Mouse (Mus musculus): Measurements from ENCODE around the gene Gm2663. TPM values are rescaled to one million over a fixed set of nuclear protein-coding genes. Genes with fewer than 3 reads are reported as not detected.

Gene Gm2663
- total and polyA plus RNA-seq, 3 experiments: not detected

DNA sequence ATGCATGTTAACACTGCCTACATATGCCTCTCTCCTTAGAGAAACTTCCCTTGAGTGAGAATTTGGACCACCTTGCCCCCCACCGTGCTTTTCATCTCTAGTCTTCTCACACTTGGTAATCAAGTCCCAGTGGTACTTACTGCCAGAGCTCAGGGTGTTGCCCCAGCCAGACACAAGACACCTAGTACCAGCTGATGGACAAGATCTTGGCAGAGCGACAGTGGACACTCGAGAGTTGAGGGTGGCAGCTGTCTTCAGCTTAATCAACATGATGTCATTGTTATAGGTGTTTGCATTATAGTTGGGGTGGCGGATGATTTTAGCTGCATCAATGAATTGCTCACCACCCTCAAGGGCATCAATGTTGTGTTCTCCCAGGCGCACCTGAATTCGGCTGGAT lies 33.5 kb upstream of the Gm2663 start:
- in situ Hi-C loops (cut with MboI; ENCODE audit: low pct_ligation_motif_present, low pct_unique_long_range_greater_than_20kb, low sequenced_read_pairs): no loop called here
- Histone ChIP-seq H3K79me2 (replicated peaks; ENCODE audit: control insufficient read depth, extremely low read depth, insufficient read depth, poor library complexity, severe bottlenecking) (no peaks in the 10 kb centered on the region), H3K4me3 (replicated peaks in 1 of 3; ENCODE audit: low read depth in 2 of 3, low read length in 2 of 3, poor library complexity in 1 of 3) (no peak overlapping the region), H3K36me3 (replicated peaks in 1 of 2; ENCODE audit: control insufficient read depth in 1 of 2, insufficient read depth in 1 of 2, low read length in 1 of 2) (no peaks in the 10 kb centered on the region), H3K27me3 (replicated peaks) (no peaks in the 10 kb centered on the region), H3K4me1 (ENCODE audit: control insufficient read depth in 1 of 2, insufficient read depth in 2 of 2) (no peaks in the 10 kb centered on the region), H3K9me3 (replicated peaks; ENCODE audit: low read length) (no peaks in the 10 kb centered on the region), H3K9ac (ENCODE audit: insufficient read depth, low read depth) (no peak overlapping the region), H3K27ac (ENCODE audit: insufficient read depth, low read depth) (no peak overlapping the region), H3K4me2 (ENCODE audit: insufficient read depth, low read depth, poor library complexity, severe bottlenecking) (no peak overlapping the region)
- TF ChIP-seq SMC3 (IDR thresholded peaks at IDR 0.05; ENCODE audit: low read depth, low read length): no peak
- TF ChIP-seq E2F4 (IDR thresholded peaks at IDR 0.05; ENCODE audit: insufficient replicate concordance, low read depth, low read length): no peak
- no peak for TF ChIP-seq ZC3H11A (IDR thresholded peaks at IDR 0.05; ENCODE audit: low read depth, low read length)
- TF ChIP-seq MAZ (IDR thresholded peaks at IDR 0.05; ENCODE audit: low read depth, low read length): no peak
- DNase-seq (ENCODE audit: extremely low read depth): no peak
- dilution Hi-C loops (cut with MboI; ENCODE audit: extremely low pct_ligation_motif_present, extremely low pct_unique_long_range_greater_than_20kb, low sequenced_read_pairs): no loop called here

DNA sequence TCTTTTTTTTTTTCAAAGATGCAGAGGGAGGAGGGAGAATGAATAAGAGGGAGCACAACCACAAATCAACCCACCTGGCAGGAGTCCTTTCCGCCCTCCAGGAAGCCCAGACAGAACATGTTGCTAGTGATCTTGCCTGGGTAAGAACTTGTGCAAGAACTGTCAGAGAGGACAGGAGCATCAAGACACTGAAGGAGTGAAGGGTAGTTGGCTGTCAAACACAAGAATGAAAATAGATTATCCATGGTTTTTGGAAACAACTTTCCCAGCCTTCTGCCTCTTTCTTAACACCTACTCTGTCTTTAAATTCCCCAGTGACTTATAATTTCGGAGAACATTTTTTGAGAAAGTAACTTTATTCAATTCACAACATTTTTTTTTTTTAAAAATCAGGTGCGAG lies 33.0 kb upstream of the Gm2663 start:
- in situ Hi-C loops (cut with MboI; ENCODE audit: low pct_ligation_motif_present, low pct_unique_long_range_greater_than_20kb, low sequenced_read_pairs): no loop called here
- Histone ChIP-seq H3K79me2 (replicated peaks; ENCODE audit: control insufficient read depth, extremely low read depth, insufficient read depth, poor library complexity, severe bottlenecking) (no peaks in the 10 kb centered on the region), H3K9me3 (replicated peaks; ENCODE audit: low read length) (no peaks in the 10 kb centered on the region), H3K36me3 (replicated peaks in 1 of 2; ENCODE audit: control insufficient read depth in 1 of 2, insufficient read depth in 1 of 2, low read length in 1 of 2) (no peaks in the 10 kb centered on the region), H3K27me3 (replicated peaks) (no peaks in the 10 kb centered on the region), H3K9ac (ENCODE audit: insufficient read depth, low read depth) (no peak overlapping the region), H3K4me1 (ENCODE audit: control insufficient read depth in 1 of 2, insufficient read depth in 2 of 2) (no peaks in the 10 kb centered on the region), H3K4me3 (replicated peaks in 1 of 3; ENCODE audit: low read depth in 2 of 3, low read length in 2 of 3, poor library complexity in 1 of 3) (no peak overlapping the region), H3K4me2 (ENCODE audit: insufficient read depth, low read depth, poor library complexity, severe bottlenecking) (no peak overlapping the region), H3K27ac (ENCODE audit: insufficient read depth, low read depth) (no peak overlapping the region)
- no peak for DNase-seq (ENCODE audit: extremely low read depth)
- no peak for TF ChIP-seq MAX (IDR thresholded peaks at IDR 0.05; ENCODE audit: low read length)
- no peak for TF ChIP-seq NRF1 (IDR thresholded peaks at IDR 0.05; ENCODE audit: low read depth, low read length)
- TF ChIP-seq MAZ (IDR thresholded peaks at IDR 0.05; ENCODE audit: low read depth, low read length): no peak
- TF ChIP-seq ZKSCAN1 (IDR thresholded peaks at IDR 0.05; ENCODE audit: borderline replicate concordance, low read depth, low read length): no peak
- TF ChIP-seq RAD21 (IDR thresholded peaks at IDR 0.05; ENCODE audit: low read depth, low read length): no peak
- TF ChIP-seq RCOR1 (conservative IDR thresholded peaks at IDR 0.05; ENCODE audit: low read depth, low read length): no peak
- no peak for TF ChIP-seq NELFE (IDR thresholded peaks at IDR 0.05; ENCODE audit: low read depth, low read length)
- TF ChIP-seq USF2 (conservative IDR thresholded peaks at IDR 0.05; ENCODE audit: low read depth, low read length): no peak
- dilution Hi-C loops (cut with MboI; ENCODE audit: extremely low pct_ligation_motif_present, extremely low pct_unique_long_range_greater_than_20kb, low sequenced_read_pairs): no loop called here

DNA sequence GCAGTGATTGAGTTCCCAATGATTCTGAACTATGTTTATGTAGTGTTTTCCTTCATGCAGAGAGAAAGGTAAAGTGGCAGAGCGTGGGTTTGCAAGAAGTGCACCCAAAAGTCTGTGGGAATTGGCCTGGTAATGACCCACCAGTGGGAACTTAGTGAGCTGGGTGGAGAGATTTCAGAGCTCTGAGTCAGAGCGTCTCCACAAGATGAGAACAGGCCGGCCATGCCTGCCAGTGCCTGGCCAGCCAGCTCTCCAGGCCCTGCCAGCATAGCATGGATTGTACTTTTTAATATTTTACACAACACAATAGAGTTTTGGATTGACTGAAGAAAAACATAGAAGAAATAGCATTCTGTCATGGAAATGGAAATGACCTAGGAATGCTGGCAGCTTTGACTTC lies 31.5 kb upstream of the Gm2663 start:
- Histone ChIP-seq H3K36me3 (replicated peaks in 1 of 2; ENCODE audit: control insufficient read depth in 1 of 2, insufficient read depth in 1 of 2, low read length in 1 of 2) (no peaks in the 10 kb centered on the region), H3K4me3 (replicated peaks in 1 of 3; ENCODE audit: low read depth in 2 of 3, low read length in 2 of 3, poor library complexity in 1 of 3) (no peak overlapping the region), H3K79me2 (replicated peaks; ENCODE audit: control insufficient read depth, extremely low read depth, insufficient read depth, poor library complexity, severe bottlenecking) (no peaks in the 10 kb centered on the region), H3K9me3 (replicated peaks; ENCODE audit: low read length) (no peaks in the 10 kb centered on the region), H3K9ac (ENCODE audit: insufficient read depth, low read depth) (no peak overlapping the region), H3K27ac (ENCODE audit: insufficient read depth, low read depth) (no peak overlapping the region), H3K27me3 (replicated peaks) (no peaks in the 10 kb centered on the region), H3K4me2 (ENCODE audit: insufficient read depth, low read depth, poor library complexity, severe bottlenecking) (no peak overlapping the region), H3K4me1 (ENCODE audit: control insufficient read depth in 1 of 2, insufficient read depth in 2 of 2) (no peaks in the 10 kb centered on the region)
- DNase-seq (ENCODE audit: extremely low read depth): no peak
- in situ Hi-C loops (cut with MboI; ENCODE audit: low pct_ligation_motif_present, low pct_unique_long_range_greater_than_20kb, low sequenced_read_pairs) (no loop called here), dilution Hi-C loops (cut with MboI; ENCODE audit: extremely low pct_ligation_motif_present, extremely low pct_unique_long_range_greater_than_20kb, low sequenced_read_pairs) (no loop called here)
- TF ChIP-seq MEF2A (IDR thresholded peaks at IDR 0.05; ENCODE audit: borderline replicate concordance, low read depth, low read length) (no peak), ZC3H11A (IDR thresholded peaks at IDR 0.05; ENCODE audit: low read depth, low read length) (no peak), JUND (conservative IDR thresholded peaks at IDR 0.05; ENCODE audit: low read depth, low read length) (no peak), NRF1 (IDR thresholded peaks at IDR 0.05; ENCODE audit: low read depth, low read length) (no peak), CHD2 (IDR thresholded peaks at IDR 0.05; ENCODE audit: low read length) (no peak), NELFE (IDR thresholded peaks at IDR 0.05; ENCODE audit: low read depth, low read length) (no peak), RAD21 (IDR thresholded peaks at IDR 0.05; ENCODE audit: low read depth, low read length) (no peak), UBTF (IDR thresholded peaks at IDR 0.05; ENCODE audit: low read depth, low read length) (no peak), TCF12 (IDR thresholded peaks at IDR 0.05; ENCODE audit: low read depth, low read length) (no peak), POLR2A (IDR thresholded peaks at IDR 0.05; ENCODE audit: low read depth, low read length) (no peak), MYC (IDR thresholded peaks at IDR 0.05; ENCODE audit: low read depth, low read length) (no peak), MXI1 (IDR thresholded peaks at IDR 0.05; ENCODE audit: low read depth, low read length) (no peak), CHD1 (IDR thresholded peaks at IDR 0.05; ENCODE audit: low read depth, low read length) (no peak), PAX5 (IDR thresholded peaks at IDR 0.05; ENCODE audit: low read length) (no peak)

Measured in CH12.LX (cell line).